Mouse (Mus musculus) embryo, embryonic 11 days (tissue): ENCODE results near the gene Gstm4.

Source experiments
- DNase-seq: peaks from one replicate; pipeline ENCODE4 v3.0.0-alpha.2; 2015

The Gstm4 gene

DNA sequence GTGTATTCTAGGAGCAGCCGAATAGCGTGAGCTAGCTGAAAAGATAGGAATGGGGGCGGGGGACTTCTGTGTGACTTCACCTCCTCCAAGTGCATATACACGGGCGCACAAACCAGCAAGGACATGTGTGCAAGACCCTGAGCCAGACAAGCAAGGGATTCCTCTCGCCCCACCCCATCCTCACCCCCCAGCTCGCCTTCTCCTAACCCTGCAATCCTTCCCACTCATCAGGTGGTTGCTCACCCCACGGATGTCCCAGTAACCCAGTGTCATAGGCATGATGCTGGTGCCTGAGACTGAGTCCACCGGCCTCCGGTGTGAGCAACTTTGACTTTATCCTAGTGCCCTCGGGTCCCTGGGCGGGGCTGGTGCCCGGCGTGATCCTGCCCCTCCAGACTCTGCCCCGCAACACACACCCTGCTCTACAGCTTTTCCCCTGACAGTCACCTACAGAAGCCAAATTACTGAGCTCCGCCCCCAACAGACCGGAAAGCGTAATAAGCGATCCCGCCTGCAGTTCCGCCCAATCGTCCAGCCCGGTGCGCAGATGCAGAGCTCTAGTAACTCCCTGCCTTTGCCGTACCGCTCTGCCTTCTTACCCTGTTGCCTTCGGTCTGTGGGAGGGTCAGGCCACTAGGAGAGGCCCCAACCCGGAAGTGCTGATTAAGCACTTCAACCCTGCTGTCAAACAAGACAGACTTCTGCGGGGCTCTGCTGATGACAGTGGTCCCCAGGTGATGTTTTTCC, at the start of gene Gstm4:
TSS of gene Gstm4 (minus strand) at position 501 of the 747 bp plus-strand sequence.
- DNase-seq: peak; percentile 91

DNA sequence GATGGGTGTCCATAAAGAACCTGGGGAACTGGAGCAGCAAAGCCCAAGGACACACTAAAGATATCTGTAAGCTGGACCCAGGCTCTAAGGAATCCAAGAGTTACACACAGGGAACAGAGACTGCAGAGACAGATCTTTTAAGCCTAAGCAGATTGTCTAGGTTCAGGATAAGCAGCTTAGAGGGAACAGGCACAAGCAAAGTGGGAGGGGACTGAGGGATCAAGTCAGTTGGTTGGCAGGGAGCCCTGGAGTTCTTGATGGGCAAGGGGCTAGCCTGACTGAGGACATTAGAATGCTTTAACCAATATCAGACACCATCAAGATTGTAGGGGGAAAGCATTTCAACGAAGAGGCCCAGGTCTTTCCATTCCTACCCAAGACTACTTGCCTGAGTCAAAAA, 49.5 kb upstream of the Gstm4 start:
- no peak for DNase-seq

- no peak for DNase-seq
Measured at GRCm38 (mm10) chr3:108093306-108093705, 48.6 kb upstream of the Gstm4 start.

- no peak for DNase-seq
Measured at GRCm38 (mm10) chr3:108092536-108093115, 47.9 kb upstream of the Gstm4 start, which contains the start of gene Gnat2. Gnat2 (plus strand) TSS chr3:108092789.

DNA sequence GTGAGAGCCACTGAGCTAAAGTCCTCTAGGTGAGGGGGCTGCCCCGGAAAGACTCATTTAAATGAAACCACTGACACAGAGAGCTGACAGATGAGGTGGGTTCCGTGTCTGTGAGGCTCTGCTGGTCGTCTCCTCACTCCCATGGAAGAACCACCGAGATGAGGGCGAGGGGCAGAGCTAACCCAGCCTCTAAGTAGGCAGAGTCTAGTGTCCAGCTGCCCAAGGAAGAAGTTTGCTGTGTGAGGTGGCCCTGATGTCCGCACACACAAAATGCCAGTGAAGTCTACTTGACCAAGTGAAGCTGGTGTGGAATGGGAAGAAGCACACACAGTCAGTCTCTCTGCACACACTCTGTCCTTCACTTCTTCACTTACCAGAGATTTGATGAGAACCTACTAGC, 47.3 kb upstream of the Gstm4 start:
- no peak for DNase-seq

DNA sequence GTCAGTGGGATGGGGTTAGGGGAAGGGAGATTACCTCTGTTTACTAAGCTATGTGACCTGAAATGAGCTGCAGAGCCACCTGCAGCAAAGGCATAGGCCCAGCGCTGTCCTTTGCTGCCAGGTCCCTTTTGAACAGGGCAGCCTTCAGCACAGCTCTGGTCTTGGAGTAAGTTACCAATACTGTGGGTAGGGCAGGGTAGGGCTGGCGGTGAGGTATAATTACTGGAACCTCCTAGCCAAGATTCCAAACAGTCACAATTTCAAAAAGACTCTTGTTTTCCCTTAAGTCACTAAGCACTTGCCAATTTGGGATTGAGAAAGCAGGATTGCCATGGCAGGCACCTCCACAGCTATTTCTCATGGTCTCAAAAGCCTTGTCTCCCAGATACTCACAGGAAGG, 45.9 kb upstream of the Gstm4 start:
- no peak for DNase-seq

GRCm38 (mm10) chr3:108089916-108090315, 45.2 kb upstream of the Gstm4 start:
- no peak for DNase-seq

DNA sequence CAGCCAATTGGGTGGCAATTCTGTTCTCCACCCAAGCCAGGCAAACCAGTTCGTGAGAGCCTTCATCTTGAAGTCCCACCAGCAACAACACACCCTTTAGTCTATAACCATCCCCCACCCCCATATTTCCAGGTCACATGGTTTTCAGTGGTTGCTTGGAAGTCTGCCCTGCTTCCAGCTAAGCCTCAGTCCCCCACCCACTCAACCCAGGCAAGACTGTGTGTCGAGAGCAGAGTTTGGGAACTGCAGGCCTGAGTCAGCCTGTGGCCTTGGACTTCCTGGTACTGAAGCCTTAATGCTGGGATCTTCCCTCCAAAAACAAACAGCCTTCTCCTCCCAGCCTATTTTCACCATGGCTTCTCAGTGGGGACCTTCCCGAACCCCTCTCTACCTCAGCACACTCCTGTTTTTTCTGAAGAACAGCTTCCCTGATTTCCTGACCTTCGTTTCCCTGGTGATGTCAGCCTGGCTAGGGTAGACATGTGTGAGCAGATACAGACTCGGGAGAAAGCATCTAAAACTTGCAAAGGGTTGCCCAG, 44.2 kb upstream of the Gstm4 start:
- no peak for DNase-seq

DNA sequence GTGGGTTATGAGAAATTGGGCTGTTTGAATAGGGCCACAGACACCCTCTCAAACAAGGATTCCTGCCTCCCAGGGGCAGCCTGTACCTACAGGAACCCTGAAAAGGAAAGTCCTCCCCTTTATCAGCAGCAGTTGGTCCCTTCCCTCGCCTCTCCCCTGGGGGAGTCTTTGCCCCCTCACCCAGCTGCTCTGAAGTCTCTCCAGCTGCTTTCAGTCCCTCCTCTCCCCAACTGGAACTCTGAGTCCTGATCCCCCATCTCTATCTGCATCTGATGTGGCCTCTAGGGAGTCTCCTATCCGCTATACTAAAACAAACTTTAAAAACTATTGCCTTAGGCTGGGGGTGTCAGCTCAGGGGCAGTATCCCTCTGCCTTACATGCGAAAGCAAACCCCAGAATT, 42.6 kb upstream of the Gstm4 start:
- no peak for DNase-seq

- DNase-seq: peak; percentile 92
Measured at GRCm38 (mm10) chr3:108086470-108086979, 41.8 kb upstream of the Gstm4 start, which contains the start of gene Ampd2. Ampd2 (minus strand) TSS chr3:108086651.

DNA sequence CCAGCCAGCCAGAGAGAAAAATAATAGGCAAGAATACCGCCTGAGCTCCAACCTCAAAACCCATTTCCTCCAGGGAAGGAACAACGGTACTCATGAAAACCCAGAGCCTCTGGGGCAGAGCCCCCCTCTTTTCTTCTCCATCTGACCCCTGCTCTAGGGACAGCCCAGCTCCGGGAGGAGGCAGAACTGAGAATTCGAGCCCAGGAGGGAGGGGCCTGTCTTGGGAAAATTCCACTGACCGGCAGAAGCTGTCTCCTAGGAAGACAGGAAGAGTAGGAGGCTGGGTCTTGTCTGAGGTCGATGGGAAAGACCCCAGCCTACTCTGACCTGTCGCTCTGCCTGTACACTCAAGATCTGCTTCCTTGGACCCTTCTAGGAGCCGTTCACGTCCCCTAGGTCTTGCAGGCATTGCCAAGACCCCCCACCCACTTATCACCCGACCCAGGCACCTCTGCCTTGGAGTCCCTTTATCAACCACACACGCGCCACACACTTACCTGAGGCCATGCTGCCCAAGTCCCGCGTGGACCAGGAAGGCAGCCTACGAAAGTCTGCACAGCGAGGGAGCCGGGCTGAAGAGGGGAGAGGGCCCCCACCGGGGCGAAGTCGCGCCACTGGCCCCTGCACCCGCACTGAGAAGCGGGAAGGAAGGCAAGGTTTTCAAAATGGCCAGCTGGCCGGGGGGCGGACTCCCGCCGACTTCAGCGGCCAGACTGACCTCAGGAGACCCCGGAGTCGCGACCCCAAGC, 41.2 kb upstream of the Gstm4 start:
- DNase-seq: peak; percentile 78

DNA sequence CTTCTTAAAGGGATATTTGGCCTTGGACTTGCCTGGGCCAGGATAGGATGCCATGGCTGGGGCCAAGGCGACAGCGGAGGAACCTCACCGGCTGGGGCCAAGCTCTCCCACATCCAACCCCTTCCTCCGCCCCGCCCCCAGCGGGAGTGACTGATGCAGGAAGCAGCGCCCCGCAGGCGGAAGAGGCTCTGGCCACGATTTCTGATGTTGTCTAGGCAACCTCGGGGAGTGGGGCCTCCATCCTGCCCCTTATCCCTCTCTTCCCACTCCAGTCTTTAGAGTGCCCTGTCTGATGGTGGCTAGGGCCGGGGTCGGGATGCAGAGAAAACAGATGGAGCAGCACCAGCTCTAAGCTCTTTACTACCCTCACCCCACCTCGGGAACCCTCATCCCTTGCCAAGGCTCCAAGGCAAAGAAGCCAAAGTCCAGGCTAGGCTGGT, 40.6 kb upstream of the Gstm4 start:
- peak; percentile 95 for DNase-seq

DNA sequence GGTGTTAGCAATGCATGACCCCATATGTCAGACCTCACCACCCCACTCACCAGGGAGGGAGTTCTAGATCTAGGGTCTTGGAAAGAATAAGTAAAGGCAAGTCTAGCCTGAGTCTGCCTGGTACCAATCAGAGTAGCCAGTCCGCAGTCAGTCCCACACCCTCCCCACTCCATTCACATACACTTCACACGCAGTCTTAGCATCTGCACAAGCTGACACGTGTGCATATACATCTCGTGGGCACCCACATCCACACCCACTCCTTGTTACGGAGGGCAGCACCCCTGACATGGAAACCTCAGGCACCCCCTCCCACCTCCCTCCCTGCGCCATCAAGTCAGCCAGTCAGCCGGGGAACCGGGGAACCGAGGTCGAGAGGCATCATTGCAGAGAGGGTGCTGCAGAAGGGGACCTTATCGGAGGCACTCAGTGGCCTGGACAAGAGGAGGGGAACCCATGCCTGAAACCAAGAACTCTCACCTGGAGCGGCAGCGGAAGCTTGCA, 40.1 kb upstream of the Gstm4 start:
- DNase-seq: no peak

DNA sequence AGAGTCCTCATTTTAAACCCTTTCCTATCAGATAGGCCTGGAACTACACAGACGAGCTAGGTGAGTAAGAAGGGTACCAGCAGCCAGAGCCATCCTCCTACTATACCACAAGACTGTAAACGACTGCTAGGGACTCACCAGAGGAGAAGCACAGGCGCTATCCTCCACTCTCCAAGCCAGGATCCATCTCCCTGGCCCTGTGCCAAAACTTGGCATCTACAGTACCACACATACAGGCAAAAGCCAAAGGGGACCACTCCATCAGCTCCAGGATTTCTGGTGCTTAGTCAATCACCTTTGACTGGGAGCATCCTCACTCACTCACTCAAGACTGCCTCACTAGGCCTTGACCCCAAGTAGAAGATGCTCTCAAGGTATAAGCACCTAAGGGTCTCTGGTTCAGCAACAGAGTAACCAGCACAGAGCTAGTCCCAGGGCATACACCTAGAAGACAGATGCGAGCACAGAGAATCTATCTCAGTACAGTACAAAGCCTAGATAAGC, 39.3 kb upstream of the Gstm4 start:
- no peak for DNase-seq

GRCm38 (mm10) chr3:108083161-108083560, 38.5 kb upstream of the Gstm4 start:
- no peak for DNase-seq

DNA sequence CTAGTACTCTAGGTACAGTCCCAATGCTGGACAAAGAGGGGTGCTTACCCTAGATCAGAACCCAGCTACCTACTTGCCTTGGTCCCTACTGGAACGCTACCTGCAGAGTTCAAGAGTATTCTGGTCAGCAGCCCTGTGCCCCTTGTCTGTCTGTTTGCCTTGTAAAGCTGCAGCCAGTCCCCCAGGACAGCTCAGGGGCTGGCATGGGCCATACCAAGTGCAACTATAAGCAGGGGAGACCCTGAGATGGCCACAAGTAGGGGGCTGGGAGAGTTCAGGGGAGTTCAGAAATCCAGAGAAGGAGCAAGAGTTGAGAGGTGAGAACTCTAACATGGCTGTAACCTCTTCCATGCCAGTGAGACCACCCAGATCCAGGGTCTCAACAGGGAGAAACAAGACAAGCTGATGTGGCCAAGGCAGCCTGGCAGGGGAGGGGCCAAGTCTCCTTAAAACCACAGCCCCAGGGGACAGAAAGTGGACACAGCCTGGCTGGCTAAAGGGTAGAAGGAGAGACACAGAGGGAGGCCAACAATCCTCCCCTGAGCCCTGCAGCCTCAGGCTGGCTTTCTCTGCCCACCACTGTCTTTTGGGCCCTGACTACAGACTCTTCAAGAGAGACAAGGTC, 37.7 kb upstream of the Gstm4 start:
- DNase-seq: no peak

GRCm38 (mm10) chr3:108081681-108082080, 37.0 kb upstream of the Gstm4 start:
- DNase-seq: no peak

DNA sequence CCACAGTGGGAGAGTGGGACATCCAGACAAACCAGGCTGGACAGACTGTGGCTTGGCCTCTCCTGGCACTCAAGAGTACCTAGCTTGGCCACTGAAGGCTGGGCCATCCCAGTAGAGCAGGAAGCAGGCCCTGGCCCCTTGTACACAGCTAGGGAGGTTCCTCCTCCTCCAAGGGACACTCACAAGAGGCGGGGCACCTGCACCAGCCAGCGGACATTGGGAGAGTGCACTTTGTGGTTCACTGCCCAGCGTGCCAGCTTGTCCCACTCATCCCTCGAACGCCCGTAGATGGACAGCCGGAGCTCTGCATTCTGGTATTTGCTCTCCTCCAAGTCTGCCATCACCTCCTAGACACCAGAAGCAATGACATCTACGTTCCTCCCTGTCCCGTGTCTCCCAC, 32.1 kb upstream of the Gstm4 start:
- DNase-seq: no peak

DNA sequence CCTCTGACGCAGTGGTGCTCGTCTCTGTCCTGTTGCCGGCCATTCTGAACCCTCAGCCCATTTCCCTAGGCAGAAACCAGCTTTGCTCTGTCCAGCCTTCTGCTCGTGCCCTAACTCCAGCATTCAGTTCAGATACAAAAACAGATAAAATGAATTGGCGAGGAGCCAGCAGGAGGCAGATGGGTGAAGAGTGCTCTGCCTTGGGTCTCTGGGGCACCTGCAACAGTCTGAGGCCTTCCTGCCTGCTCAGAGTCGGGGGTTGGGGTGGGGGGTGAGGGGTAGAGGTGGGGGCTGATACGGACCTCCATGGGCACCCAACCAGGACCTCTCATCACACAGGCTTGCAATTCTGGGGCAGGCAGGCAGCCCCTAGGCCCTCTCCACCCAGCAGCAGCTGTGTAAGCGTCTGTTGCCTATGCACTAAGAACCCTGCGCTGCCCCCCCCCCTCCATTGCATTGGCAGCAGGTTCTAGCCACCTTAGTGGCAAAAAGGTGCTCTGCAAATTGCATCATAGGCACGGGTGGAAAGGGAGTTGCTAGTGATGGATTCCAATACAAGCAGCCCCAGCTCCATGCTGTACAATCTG, 28.4 kb upstream of the Gstm4 start:
- DNase-seq: no peak

DNA sequence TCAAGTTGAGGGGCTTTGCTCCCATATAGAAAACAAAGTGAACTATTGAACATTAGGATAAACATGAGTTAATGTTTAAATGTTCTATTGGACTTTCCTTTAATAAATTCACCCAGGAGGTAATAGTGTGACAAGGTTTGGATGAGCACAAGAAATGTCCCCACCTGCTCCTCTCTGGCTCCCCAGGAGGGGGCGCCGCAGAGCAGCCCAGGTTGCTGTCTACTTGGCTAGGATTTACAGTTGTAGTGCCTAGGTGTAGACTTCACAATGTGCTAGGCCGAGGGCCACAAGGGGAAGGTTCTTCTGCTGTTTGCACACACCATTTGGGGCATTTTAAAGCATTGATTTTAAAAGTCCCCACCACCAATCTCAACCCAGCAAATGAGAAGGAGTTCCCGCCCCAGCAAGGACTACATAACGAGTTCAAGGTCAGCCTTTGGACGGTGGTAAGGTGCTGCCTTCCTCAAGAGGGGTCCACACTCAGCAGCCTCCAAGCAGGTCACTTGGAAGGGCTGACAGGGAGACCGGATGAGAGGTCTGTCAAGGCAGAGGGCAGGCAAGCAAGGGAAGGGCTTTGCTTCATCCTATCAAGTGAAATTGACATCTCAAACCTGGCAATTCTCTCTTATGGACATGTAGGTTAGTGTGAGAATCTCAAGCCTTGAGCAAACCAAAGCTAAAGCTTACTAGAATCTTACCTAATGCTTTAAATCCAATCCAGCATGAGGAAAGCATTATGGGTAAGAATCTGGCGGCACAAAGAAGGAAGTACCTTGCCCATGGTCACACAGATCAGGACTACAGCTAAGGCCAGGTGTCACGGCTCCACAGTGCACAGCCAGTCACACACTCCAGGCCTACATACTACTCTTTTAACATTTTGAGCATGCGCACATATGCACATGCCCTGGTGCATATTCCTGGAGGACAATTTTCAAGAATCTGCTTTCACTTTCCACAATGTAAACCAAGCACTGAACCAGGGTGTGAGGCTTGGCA, 25.9 kb upstream of the Gstm4 start:
- peak; percentile 42 for DNase-seq
